Mouse (Mus musculus) kidney, adult 2 months (tissue): ENCODE measurements at regions not wholly inside any gene's neighbourhood (a gene's known extent, or its start where the extent isn't known, plus 50 kb on each side); places are given as distances from the start of the nearest gene placed in this dataset.
A peak's percentile ranks its signal among the peaks of the same experiment; 100 is the strongest.

Experiments
- DNase-seq: peaks from one replicate; pipeline ENCODE4 v3.0.0; 2021
- H3K27ac ChIP-seq: fragments of 200-500 bp; 2 replicates; pipeline ENCODE4 v1.5.1; 2012; ENCODE audit warnings: low read depth, low read length, control low read depth, inconsistent platforms; ENCODE audit not compliant: insufficient read depth
- H3K27me3 ChIP-seq: fragments of 200-500 bp; replicated peaks from 2 replicates; pipeline ENCODE4 v1.6.1; 2012; ENCODE audit warnings: mild to moderate bottlenecking, moderate library complexity, low read length, inconsistent platforms; ENCODE audit not compliant: control insufficient read depth, insufficient read depth
- H3K36me3 ChIP-seq: fragments of 200-500 bp; 2 replicates; pipeline ENCODE4 v1.6.1; 2012; ENCODE audit warnings: mild to moderate bottlenecking, moderate library complexity, low read length, inconsistent platforms; ENCODE audit not compliant: control insufficient read depth, insufficient read depth
- H3K4me1 ChIP-seq: fragments of 200-500 bp; 2 replicates; pipeline ENCODE4 v1.6.1; 2011; ENCODE audit warnings: low read length; ENCODE audit not compliant: control insufficient read depth, insufficient read depth
- H3K4me3 ChIP-seq: fragments of 200-500 bp; 2 replicates; pipeline ENCODE4 v1.5.1; 2011; ENCODE audit warnings: mild to moderate bottlenecking, low read depth, low read length, control low read depth; ENCODE audit not compliant: insufficient read depth
- CTCF ChIP-seq: fragments of 200-500 bp; conservative IDR thresholded peaks from 2 replicates; pipeline ENCODE4 v1.5.1; 2011; ENCODE audit warnings: low read depth, mild to moderate bottlenecking, control low read depth, low read length, moderate library complexity, mixed read lengths; ENCODE audit not compliant: insufficient read depth, insufficient read length
- POLR2A ChIP-seq: fragments of 200-500 bp; IDR thresholded peaks from one replicate; pipeline ENCODE4 v1.6.1; 2011; ENCODE audit warnings: low read depth, low read length, control low read depth
- WGBS: fragments of 180-500 bp; shearing (Covaris S2); methylation state at CpG from one replicate; pipeline ENCODE4 v1.1.7; 2018; 5-methylcytosine and 5-hydroxymethylcytosine counted together

- Histone ChIP-seq H3K4me3 (no peak overlapping the region), H3K27ac (no peak overlapping the region), H3K36me3 (no peaks in the 10 kb centered on the region), H3K27me3 (no peaks in the 10 kb centered on the region), H3K4me1 (no peaks in the 10 kb centered on the region)
- no peak for TF ChIP-seq POLR2A
- no peak for TF ChIP-seq CTCF
- no peak for DNase-seq
- WGBS = 35% methylated on average over 2 of the region's 2 CpGs
These were observed 228.4 kb upstream of the Cox7c start for GRCm38 (mm10) chr13:86274926-86275622.

- H3K27me3 ChIP-seq = no peaks in the 10 kb centered on the region
These were observed 191.3 kb upstream of the Cox7c start for GRCm38 (mm10) chr13:86238054-86238453.

GRCm38 (mm10) chr13:86205641-86206040 lies 158.9 kb upstream of the Cox7c start:
- TF ChIP-seq CTCF (no peak), POLR2A (no peak)
- DNase-seq = no peak
- no peaks in the 10 kb centered on the region for H3K36me3 ChIP-seq
- H3K27me3 ChIP-seq = no peaks in the 10 kb centered on the region
- H3K27ac ChIP-seq = no peak overlapping the region
- WGBS = 67% methylated on average over 3 of the region's 3 CpGs
- no peak overlapping the region for H3K4me3 ChIP-seq
- no peaks in the 10 kb centered on the region for H3K4me1 ChIP-seq

More at GRCm38 (mm10) chr13:86238054-86238453, 191.3 kb upstream of the Cox7c start:
- H3K27ac ChIP-seq = no peak overlapping the region
- H3K4me3 ChIP-seq = no peak overlapping the region
- no peaks in the 10 kb centered on the region for H3K4me1 ChIP-seq
- no peaks in the 10 kb centered on the region for H3K36me3 ChIP-seq
- peak; percentile 18 for DNase-seq
- TF ChIP-seq CTCF (peak; percentile 40; the same call in 1 of the 2 replicates), POLR2A (no peak)
- 70% methylated on average over 1 of the region's 1 CpGs for WGBS

GRCm38 (mm10) chr13:86180496-86180895 lies 133.8 kb upstream of the Cox7c start:
- Histone ChIP-seq H3K27me3 (no peaks in the 10 kb centered on the region), H3K4me3 (no peak overlapping the region), H3K4me1 (no peaks in the 10 kb centered on the region), H3K36me3 (no peaks in the 10 kb centered on the region), H3K27ac (no peak overlapping the region)
- TF ChIP-seq CTCF (no peak), POLR2A (no peak)
- 44% methylated on average over 2 of the region's 2 CpGs for WGBS
- no peak for DNase-seq

GRCm38 (mm10) chr13:86147331-86147730 lies 100.6 kb upstream of the Cox7c start:
- Histone ChIP-seq H3K27ac (no peak overlapping the region), H3K4me3 (no peak overlapping the region), H3K36me3 (no peaks in the 10 kb centered on the region), H3K27me3 (no peaks in the 10 kb centered on the region), H3K4me1 (no peaks in the 10 kb centered on the region)
- no peak for TF ChIP-seq CTCF
- no peak for TF ChIP-seq POLR2A
- WGBS = 79% methylated on average over 3 of the region's 3 CpGs
- no peak for DNase-seq

GRCm38 (mm10) chr13:86111372-86112094 lies 64.8 kb upstream of the Cox7c start:
- Histone ChIP-seq H3K4me1 (no peaks in the 10 kb centered on the region), H3K4me3 (no peak overlapping the region), H3K27me3 (no peaks in the 10 kb centered on the region), H3K27ac (no peak overlapping the region; the same call in 1 of the 2 replicates), H3K36me3 (no peaks in the 10 kb centered on the region)
- no peak for TF ChIP-seq POLR2A
- TF ChIP-seq CTCF = no peak
- DNase-seq = peak; percentile 68
- WGBS = 27% methylated on average over 6 of the region's 6 CpGs

GRCm38 (mm10) chr13:86102212-86102611 lies 55.5 kb upstream of the Cox7c start:
- WGBS = 93% methylated on average over 1 of the region's 1 CpGs
- Histone ChIP-seq H3K4me3 (no peak overlapping the region), H3K36me3 (no peaks in the 10 kb centered on the region), H3K27ac (no peak overlapping the region), H3K4me1 (no peaks in the 10 kb centered on the region), H3K27me3 (no peaks in the 10 kb centered on the region)
- no peak for DNase-seq
- no peak for TF ChIP-seq CTCF
- TF ChIP-seq POLR2A = no peak

GRCm38 (mm10) chr13:86097836-86098235 lies 51.1 kb upstream of the Cox7c start:
- Histone ChIP-seq H3K27ac (no peak overlapping the region), H3K27me3 (no peaks in the 10 kb centered on the region), H3K4me1 (no peaks in the 10 kb centered on the region), H3K36me3 (no peaks in the 10 kb centered on the region), H3K4me3 (no peak overlapping the region)
- no peak for DNase-seq
- 39% methylated on average over 2 of the region's 2 CpGs for WGBS
- no peak for TF ChIP-seq POLR2A
